ENCODE assay signal across 13 mouse cellular contexts in genomic region chr11:106795679-106796078, GRCm38 (mm10). TPM values are rescaled to one million over a fixed set of nuclear protein-coding genes. Genes with fewer than 3 reads are reported as not detected.
A peak's percentile ranks its signal among the peaks of the same experiment; 100 is the strongest.
DNase-seq lines count a peak whose midpoint lies in the region; ATAC-seq and TF ChIP-seq lines count a peak whose summit lies in the region.
"Had no signal": no experiment of that assay in that cellular context is flagged by ENCODE, and none has a peak within 500 bp of the region (broad histone marks: within the 10 kb centered on the region; RNA-seq: fewer than 3 reads in every experiment).

No protein-coding gene starts in this region.

- TF ChIP-seq CTCF in heart, adult 2 months (IDR thresholded peaks at IDR 0.05) = no peak

- DNase-seq in heart, adult 2 months = no peak
- DNase-seq in heart, postnatal 4 days = no peak
- no peak for DNase-seq in limb, embryonic 10.5 days (ENCODE audit: low spot score)
- DNase-seq in mesoderm, embryonic 11.5 days (ENCODE audit: low read depth, low spot score) = peak; percentile 51
- no peak for DNase-seq in adrenal gland, adult 2 months
- no peak for DNase-seq in urinary bladder, adult 18-20 months (ENCODE audit: low spot score in 2 of 2)
- DNase-seq: cerebellum, postnatal 36 days; liver, embryonic 13.5 days had no signal

- no peak overlapping the region for H3K9ac ChIP-seq in heart, adult 2 months (ENCODE audit: low read depth, low read length)
- no peak overlapping the region for H3K9ac ChIP-seq in limb, embryonic 12.5 days (replicated peaks)
- H3K9ac ChIP-seq in embryonic facial prominence, embryonic 12.5 days = no peak overlapping the region
- H3K9ac ChIP-seq: liver, embryonic 13.5 days; midbrain, embryonic 12.5 days had no signal

- no peak overlapping the region for H3K4me3 ChIP-seq in heart, adult 2 months
- no peak overlapping the region for H3K4me3 ChIP-seq in limb, embryonic 12.5 days (replicated peaks)
- no peak overlapping the region for H3K4me3 ChIP-seq in limb, embryonic 10.5 days
- H3K4me3 ChIP-seq in embryonic facial prominence, embryonic 12.5 days = no peak overlapping the region
- H3K4me3 ChIP-seq: liver, embryonic 13.5 days; midbrain, embryonic 12.5 days had no signal

- no peak for TF ChIP-seq EP300 in heart, adult 2 months (IDR thresholded peaks at IDR 0.05; ENCODE audit: insufficient read depth, low read depth, low read length)

- intact Hi-C loops in heart, adult 2 months (cut with DNase I) = loop anchor here (2.0 kb wide), 1 partner anchor 25 kb away; no protein-coding TSS in a partner anchor

- no peaks in the 10 kb centered on the region; the same call in 1 of the 2 replicates for H3K79me2 ChIP-seq in heart, adult 2 months (replicated peaks; ENCODE audit: control insufficient read depth, insufficient read depth, low read length)

- no peak for TF ChIP-seq POLR2A in heart, adult 2 months (IDR thresholded peaks at IDR 0.05; ENCODE audit: insufficient read depth, low read depth, low read length)

- H3K4me2 ChIP-seq in limb, embryonic 12.5 days = no peak overlapping the region
- 0 out of 2 replicates have a peak overlapping the region, but pooled peaks have one; percentile 9 for H3K4me2 ChIP-seq in embryonic facial prominence, embryonic 12.5 days (replicated peaks)
- H3K4me2 ChIP-seq: liver, embryonic 13.5 days; midbrain, embryonic 12.5 days had no signal

- peaks cover 9% of the 10 kb centered on the region for H3K36me3 ChIP-seq in heart, adult 2 months (ENCODE audit: control insufficient read depth, insufficient read depth, low read length)
- H3K36me3 ChIP-seq in limb, embryonic 12.5 days = peaks cover 82% of the 10 kb centered on the region
- peaks cover 87% of the 10 kb centered on the region for H3K36me3 ChIP-seq in limb, embryonic 10.5 days
- peaks cover 71% of the 10 kb centered on the region for H3K36me3 ChIP-seq in embryonic facial prominence, embryonic 12.5 days

- H3K4me1 ChIP-seq in heart, adult 2 months (ENCODE audit: control insufficient read depth, insufficient read depth, low read length) = peaks cover 3% of the 10 kb centered on the region
- H3K4me1 ChIP-seq in limb, embryonic 12.5 days (replicated peaks) = no peaks in the 10 kb centered on the region; the same call in 1 of the 2 replicates
- 0 out of 2 replicates have a peak, but pooled peaks cover 9% of the 10 kb centered on the region for H3K4me1 ChIP-seq in limb, embryonic 10.5 days
- peaks cover 7% of the 10 kb centered on the region; the same call in 1 of the 2 replicates for H3K4me1 ChIP-seq in embryonic facial prominence, embryonic 12.5 days

- 0 out of 2 replicates have a peak overlapping the region, but pooled peaks have one; percentile 15 for H3K27ac ChIP-seq in heart, adult 2 months
- H3K27ac ChIP-seq in limb, embryonic 12.5 days = peak overlapping the region; percentile 36; the same call in 1 of the 2 replicates
- H3K27ac ChIP-seq in limb, embryonic 10.5 days = no peak overlapping the region
- H3K27ac ChIP-seq in embryonic facial prominence, embryonic 12.5 days = 0 out of 2 replicates have a peak overlapping the region, but pooled peaks have one; percentile 36
- H3K27ac ChIP-seq: liver, embryonic 13.5 days; midbrain, embryonic 12.5 days had no signal

- 41% methylated on average over 9 of the region's 9 CpGs for WGBS in heart, adult 2 months
- 32% methylated on average over 9 of the region's 9 CpGs for WGBS in limb, embryonic 12.5 days
- 37% methylated on average over 9 of the region's 9 CpGs for WGBS in limb, embryonic 10.5 days
- 37% methylated on average over 9 of the region's 9 CpGs for WGBS in embryonic facial prominence, embryonic 12.5 days

- H3K9me3 ChIP-seq in limb, embryonic 12.5 days = 0 out of 2 replicates have a peak, but pooled peaks cover 6% of the 10 kb centered on the region
- no peaks in the 10 kb centered on the region for H3K9me3 ChIP-seq in limb, embryonic 10.5 days (replicated peaks)
- H3K9me3 ChIP-seq in embryonic facial prominence, embryonic 12.5 days = peaks cover 3% of the 10 kb centered on the region; the same call in 1 of the 2 replicates
- H3K9me3 ChIP-seq: liver, embryonic 13.5 days had no signal

- ATAC-seq in limb, embryonic 12.5 days (ENCODE audit: insufficient number of reproducible peaks, insufficient read depth, low FRiP score, low TSS enrichment, low read depth) = no peak
- no peak for ATAC-seq in embryonic facial prominence, embryonic 12.5 days (ENCODE audit: insufficient number of reproducible peaks, insufficient read depth, low FRiP score, low TSS enrichment)
- ATAC-seq: CD4-positive, CD25-positive, alpha-beta regulatory T cell, adult 4 months; forebrain, embryonic 14.5 days had no signal

- no peaks in the 10 kb centered on the region for H3K27me3 ChIP-seq in heart, adult 2 months (ENCODE audit: control insufficient read depth, insufficient read depth, low read length)
- no peaks in the 10 kb centered on the region for H3K27me3 ChIP-seq in limb, embryonic 12.5 days
- H3K27me3 ChIP-seq in limb, embryonic 10.5 days (ENCODE audit: low read depth, poor library complexity, severe bottlenecking) = no peaks in the 10 kb centered on the region
- H3K27me3 ChIP-seq in embryonic facial prominence, embryonic 12.5 days = no peaks in the 10 kb centered on the region
- H3K27me3 ChIP-seq: liver, embryonic 13.5 days; midbrain, embryonic 12.5 days had no signal

RNA-seq across cellular contexts. Expression of gene Cep95, which starts 6.6 kb away (rescaled TPM):
- 1 to 10 TPM; 4.9 to 6.0 TPM for total RNA-seq in heart, adult 2 months (2021)
- polyA plus RNA-seq in heart, adult 2 months (2012; rRNA removed) = 2.7 and 5.3 TPM in 2 replicates
- 1 to 10 TPM; 6.8 to 9.3 TPM for total RNA-seq in heart, postnatal 4 days (2021)
- polyA plus RNA-seq in limb, embryonic 12.5 days (2016; fragmentation: Nextera tagmentation; extraction: Ambion mirVana) = 27.3 and 30.4 TPM in 2 replicates
- polyA plus RNA-seq in limb, embryonic 10.5 days (2016; fragmentation: Nextera tagmentation; extraction: Ambion mirVana) = 18.0 and 19.0 TPM in 2 replicates
- polyA plus RNA-seq in embryonic facial prominence, embryonic 12.5 days (2016; fragmentation: Nextera tagmentation; extraction: Ambion mirVana) = 28.1 and 30.2 TPM in 2 replicates
- total RNA-seq in adrenal gland, adult 2 months (2021) = 10 to 100 TPM in 1 of 2 experiments, 1 to 10 TPM in 1; 7.1 to 12.5 TPM
- 0.73 and 0.92 TPM in 2 replicates for polyA plus RNA-seq in adrenal gland, adult 2 months (2012; rRNA removed)

RNA-seq across cellular contexts. Expression of gene Ddx5, which starts 6.7 kb away (rescaled TPM):
- 100 to 1,000 TPM; 328 to 354 TPM for total RNA-seq in heart, adult 2 months (2021)
- polyA plus RNA-seq in heart, adult 2 months (2012; rRNA removed) = 202 and 306 TPM in 2 replicates
- total RNA-seq in heart, postnatal 4 days (2021) = 100 to 1,000 TPM; 561 to 583 TPM
- polyA plus RNA-seq in limb, embryonic 12.5 days (2016; fragmentation: Nextera tagmentation; extraction: Ambion mirVana) = 420 and 426 TPM in 2 replicates
- polyA plus RNA-seq in limb, embryonic 10.5 days (2016; fragmentation: Nextera tagmentation; extraction: Ambion mirVana) = 319 and 354 TPM in 2 replicates
- polyA plus RNA-seq in embryonic facial prominence, embryonic 12.5 days (2016; fragmentation: Nextera tagmentation; extraction: Ambion mirVana) = 390 and 406 TPM in 2 replicates
- 1,000 to 10,000 TPM in 1 of 2 experiments, 100 to 1,000 TPM in 1; 763 to 1,110 TPM for total RNA-seq in adrenal gland, adult 2 months (2021)
- 2,814 and 2,984 TPM in 2 replicates for polyA plus RNA-seq in adrenal gland, adult 2 months (2012; rRNA removed)

RNA-seq across cellular contexts. Expression of gene Polg2, which starts 16.3 kb away (rescaled TPM):
- 1 to 10 TPM; 3.7 to 4.2 TPM for total RNA-seq in heart, adult 2 months (2021)
- 2.7 and 3.8 TPM in 2 replicates for polyA plus RNA-seq in heart, adult 2 months (2012; rRNA removed)
- 1 to 10 TPM; 3.1 to 3.4 TPM for total RNA-seq in heart, postnatal 4 days (2021)
- 14.8 and 15.0 TPM in 2 replicates for polyA plus RNA-seq in limb, embryonic 12.5 days (2016; fragmentation: Nextera tagmentation; extraction: Ambion mirVana)
- 10.7 and 11.2 TPM in 2 replicates for polyA plus RNA-seq in limb, embryonic 10.5 days (2016; fragmentation: Nextera tagmentation; extraction: Ambion mirVana)
- 14.3 and 15.2 TPM in 2 replicates for polyA plus RNA-seq in embryonic facial prominence, embryonic 12.5 days (2016; fragmentation: Nextera tagmentation; extraction: Ambion mirVana)
- 1 to 10 TPM; 3.3 to 6.2 TPM for total RNA-seq in adrenal gland, adult 2 months (2021)
- polyA plus RNA-seq in adrenal gland, adult 2 months (2012; rRNA removed) = 6.0 and 8.1 TPM in 2 replicates

RNA-seq across cellular contexts. Expression of gene Milr1, which starts 44.7 kb away (rescaled TPM):
- 1 to 10 TPM in 1 of 2 experiments, under 1 TPM in 1; 0.93 to 1.4 TPM for total RNA-seq in heart, adult 2 months (2021)
- polyA plus RNA-seq in heart, adult 2 months (2012; rRNA removed) = 0.29 and 0.56 TPM in 2 replicates
- total RNA-seq in heart, postnatal 4 days (2021) = under 1 TPM; 0.55 to 0.86 TPM
- polyA plus RNA-seq in limb, embryonic 12.5 days (2016; fragmentation: Nextera tagmentation; extraction: Ambion mirVana) = 0.66 and 1.0 TPM in 2 replicates
- polyA plus RNA-seq in limb, embryonic 10.5 days (2016; fragmentation: Nextera tagmentation; extraction: Ambion mirVana) = 0.67 and 1.2 TPM in 2 replicates
- polyA plus RNA-seq in embryonic facial prominence, embryonic 12.5 days (2016; fragmentation: Nextera tagmentation; extraction: Ambion mirVana) = 1.4 TPM in 2 replicates
- 1 to 10 TPM in 1 of 2 experiments, under 1 TPM in 1; 0.81 to 2.6 TPM for total RNA-seq in adrenal gland, adult 2 months (2021)
- polyA plus RNA-seq in adrenal gland, adult 2 months (2012; rRNA removed) = not detected in 2 replicates

RNA-seq across cellular contexts. Expression of gene Pecam1, which starts 45.3 kb away (rescaled TPM):
- 100 to 1,000 TPM; 114 to 123 TPM for total RNA-seq in heart, adult 2 months (2021)
- polyA plus RNA-seq in heart, adult 2 months (2012; rRNA removed) = 78.3 and 130 TPM in 2 replicates
- 100 to 1,000 TPM; 183 TPM for total RNA-seq in heart, postnatal 4 days (2021)
- 23.6 and 27.0 TPM in 2 replicates for polyA plus RNA-seq in limb, embryonic 12.5 days (2016; fragmentation: Nextera tagmentation; extraction: Ambion mirVana)
- 25.9 and 28.8 TPM in 2 replicates for polyA plus RNA-seq in limb, embryonic 10.5 days (2016; fragmentation: Nextera tagmentation; extraction: Ambion mirVana)
- 28.9 and 30.5 TPM in 2 replicates for polyA plus RNA-seq in embryonic facial prominence, embryonic 12.5 days (2016; fragmentation: Nextera tagmentation; extraction: Ambion mirVana)
- total RNA-seq in adrenal gland, adult 2 months (2021) = 10 to 100 TPM; 64.0 to 94.8 TPM
- 15.5 and 17.5 TPM in 2 replicates for polyA plus RNA-seq in adrenal gland, adult 2 months (2012; rRNA removed)
